Mouse (Mus musculus): ENCODE data around the gene Tubb4b. TPM values are rescaled to one million over a fixed set of nuclear protein-coding genes. Genes with fewer than 3 reads are reported as not detected.
"Not testable (repeated sequence)": the region's sequence is repeated elsewhere in the genome, so short reads cannot be mapped to it uniquely, and the experiment has no call there.

Tubb4b gene
- polyA plus RNA-seq, 1 experiment from 2014 or later = 655 TPM

- peak within 1 kb of the TSS; percentile 84 for H3K27ac ChIP-seq
- no peaks in the 10 kb centered on the region for H3K36me3 ChIP-seq
- peak within 1 kb of the TSS; percentile 73 for H3K4me3 ChIP-seq
- DNase-seq (ENCODE audit: low spot score) = peak; percentile 91
- WGBS = under 1% methylated on average over 39 of the region's 39 CpGs
- H3K9me3 ChIP-seq = no peaks in the 10 kb centered on the region
- H3K4me1 ChIP-seq (replicated peaks) = peaks cover 57% of the 10 kb centered on the region
- peaks cover 26% of the 10 kb centered on the region for H3K27me3 ChIP-seq (ENCODE audit: insufficient read depth, poor library complexity, severe bottlenecking)
These were observed 37.8 kb upstream of the Tubb4b start, which contains the start of gene Tprn for GRCm38 (mm10) chr2:25262291-25262767. TSS of gene Tprn (plus strand) at chr2:25262618.

GRCm38 (mm10) chr2:25261870-25262269 lies 37.4 kb upstream of the Tubb4b start:
- Histone ChIP-seq H3K36me3 (no peaks in the 10 kb centered on the region), H3K9me3 (no peaks in the 10 kb centered on the region), H3K4me1 (replicated peaks) (peaks cover 52% of the 10 kb centered on the region), H3K27me3 (ENCODE audit: insufficient read depth, poor library complexity, severe bottlenecking) (peaks cover 26% of the 10 kb centered on the region), H3K27ac (peak overlapping the region; percentile 84), H3K4me3 (peak overlapping the region; percentile 73)
- 50% methylated on average over 12 of the region's 12 CpGs for WGBS
- no peak for DNase-seq (ENCODE audit: low spot score)

DNA sequence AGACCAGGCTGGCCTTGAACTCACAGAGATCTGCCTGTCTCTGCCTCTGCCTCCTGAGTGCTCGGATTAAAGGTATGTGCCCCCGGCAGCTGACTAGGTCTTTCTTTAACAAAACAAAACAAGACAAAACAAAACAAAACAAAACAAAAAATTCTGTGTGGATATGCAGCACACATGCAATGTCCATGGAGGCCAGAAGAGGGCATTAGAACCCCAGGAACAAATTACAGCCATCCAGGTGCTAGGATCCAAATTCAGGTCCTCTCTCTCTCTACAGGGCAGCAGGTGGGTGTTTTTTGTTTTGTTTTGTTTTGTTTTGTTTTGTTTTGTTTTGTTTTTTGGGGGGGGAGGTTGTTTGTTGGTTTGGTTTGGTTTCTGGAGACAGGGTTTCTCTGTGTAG lies 34.4 kb upstream of the Tubb4b start:
- Histone ChIP-seq H3K27ac (no peak overlapping the region), H3K36me3 (no peaks in the 10 kb centered on the region), H3K27me3 (ENCODE audit: insufficient read depth, poor library complexity, severe bottlenecking) (peaks cover 10% of the 10 kb centered on the region), H3K4me3 (no peak overlapping the region; the same call in 1 of the 2 replicates), H3K9me3 (no peaks in the 10 kb centered on the region), H3K4me1 (replicated peaks) (peaks cover 43% of the 10 kb centered on the region)
- 56% methylated on average over 2 of the region's 2 CpGs for WGBS
- no peak for DNase-seq (ENCODE audit: low spot score)

DNA sequence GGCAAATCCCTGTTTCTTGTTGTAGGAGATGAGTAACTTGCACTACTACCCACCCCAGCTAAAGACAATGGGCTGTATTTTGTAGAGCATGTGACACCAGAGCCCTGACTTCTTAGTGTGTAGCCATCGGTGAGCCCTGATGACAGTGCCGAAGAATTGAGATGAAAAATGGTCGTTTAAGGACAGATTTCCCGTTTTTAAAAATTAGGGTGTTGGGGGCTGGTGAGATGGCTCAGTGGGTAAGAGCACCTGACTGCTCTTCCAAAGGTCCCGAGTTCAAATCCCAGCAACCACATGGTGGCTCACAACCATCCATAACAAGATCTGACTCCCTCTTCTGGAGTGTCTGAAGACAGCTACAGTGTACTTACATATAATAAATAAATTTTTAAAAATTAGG lies 32.7 kb upstream of the Tubb4b start:
- H3K27ac ChIP-seq; H3K9me3 ChIP-seq; H3K4me3 ChIP-seq; DNase-seq (ENCODE audit: low spot score); H3K27me3 ChIP-seq (ENCODE audit: insufficient read depth, poor library complexity, severe bottlenecking): not testable (repeated sequence)
- H3K4me1 ChIP-seq (replicated peaks) = peaks cover 27% of the 10 kb centered on the region
- WGBS = 92% methylated on average over 5 of the region's 5 CpGs
- peaks cover 15% of the 10 kb centered on the region for H3K36me3 ChIP-seq

- 61% methylated on average over 12 of the region's 12 CpGs for WGBS
These were observed 32.1 kb upstream of the Tubb4b start for GRCm38 (mm10) chr2:25256443-25257109.

GRCm38 (mm10) chr2:25255284-25255779 lies 30.8 kb upstream of the Tubb4b start, which contains the start of gene Tmem203:
TSS of gene Tmem203 (plus strand) at chr2:25255439.
- Histone ChIP-seq H3K4me3 (peak within 1 kb of the TSS; percentile 91), H3K27me3 (ENCODE audit: insufficient read depth, poor library complexity, severe bottlenecking) (no peaks in the 10 kb centered on the region), H3K4me1 (replicated peaks) (peaks cover 19% of the 10 kb centered on the region), H3K27ac (peak within 1 kb of the TSS; percentile 94), H3K36me3 (peaks cover 34% of the 10 kb centered on the region), H3K9me3 (no peaks in the 10 kb centered on the region)
- DNase-seq (ENCODE audit: low spot score) = peak; percentile 95
- WGBS = under 1% methylated on average over 39 of the region's 39 CpGs

More at GRCm38 (mm10) chr2:25256443-25257109, 32.1 kb upstream of the Tubb4b start:
- Histone ChIP-seq H3K4me1 (replicated peaks) (peaks cover 20% of the 10 kb centered on the region), H3K36me3 (peaks cover 21% of the 10 kb centered on the region), H3K4me3 (peak overlapping the region; percentile 91)
- H3K27ac ChIP-seq; H3K9me3 ChIP-seq; H3K27me3 ChIP-seq (ENCODE audit: insufficient read depth, poor library complexity, severe bottlenecking): not testable (repeated sequence)
- peak; percentile 18 for DNase-seq (ENCODE audit: low spot score)

GRCm38 (mm10) chr2:25252331-25252730 lies 27.8 kb upstream of the Tubb4b start:
- H3K9me3 ChIP-seq = no peaks in the 10 kb centered on the region
- peaks cover 19% of the 10 kb centered on the region for H3K4me1 ChIP-seq (replicated peaks)
- WGBS = 87% methylated on average over 1 of the region's 1 CpGs
- H3K27ac ChIP-seq = no peak overlapping the region
- H3K27me3 ChIP-seq (ENCODE audit: insufficient read depth, poor library complexity, severe bottlenecking) = no peaks in the 10 kb centered on the region
- H3K4me3 ChIP-seq = no peak overlapping the region
- DNase-seq (ENCODE audit: low spot score) = no peak
- peaks cover 64% of the 10 kb centered on the region for H3K36me3 ChIP-seq

- 88% methylated on average over 10 of the region's 10 CpGs for WGBS
- Histone ChIP-seq H3K36me3 (peaks cover 76% of the 10 kb centered on the region), H3K27me3 (ENCODE audit: insufficient read depth, poor library complexity, severe bottlenecking) (peaks cover 29% of the 10 kb centered on the region), H3K9me3 (no peaks in the 10 kb centered on the region), H3K4me1 (replicated peaks) (peaks cover 26% of the 10 kb centered on the region), H3K27ac (no peak within 1 kb of the TSS), H3K4me3 (no peak within 1 kb of the TSS)
- no peak for DNase-seq (ENCODE audit: low spot score)
These were observed 21.9 kb upstream of the Tubb4b start, which contains the start of gene AL732309.1 for GRCm38 (mm10) chr2:25246183-25247072. TSS of gene AL732309.1 (minus strand) at chr2:25246863.

DNA sequence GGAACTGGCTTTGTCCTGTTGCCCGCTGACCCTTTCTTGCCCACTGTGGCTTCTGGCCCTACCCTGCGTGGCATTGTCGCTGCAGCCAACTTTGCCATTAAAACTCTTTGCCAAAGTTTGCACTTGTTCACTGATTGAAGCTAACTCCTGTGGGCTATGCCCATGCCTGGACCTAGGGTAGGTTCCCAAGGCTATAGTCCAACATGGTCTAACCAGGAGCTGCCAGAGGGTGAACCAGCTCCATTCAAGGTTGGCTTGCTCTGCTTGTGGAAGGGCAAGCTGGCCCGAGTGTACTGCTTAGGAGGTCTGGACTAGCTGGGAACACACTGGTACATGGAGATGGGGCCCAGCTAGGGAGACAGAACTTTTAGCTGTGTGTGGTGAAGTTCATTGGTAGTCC lies 19.6 kb upstream of the Tubb4b start:
- Histone ChIP-seq H3K9me3 (no peaks in the 10 kb centered on the region), H3K4me3 (no peak overlapping the region), H3K27ac (no peak overlapping the region), H3K27me3 (ENCODE audit: insufficient read depth, poor library complexity, severe bottlenecking) (peaks cover 41% of the 10 kb centered on the region), H3K4me1 (replicated peaks) (peaks cover 41% of the 10 kb centered on the region), H3K36me3 (peaks cover 53% of the 10 kb centered on the region)
- no peak for DNase-seq (ENCODE audit: low spot score)
- WGBS = 91% methylated on average over 4 of the region's 4 CpGs

GRCm38 (mm10) chr2:25243342-25243741 lies 18.8 kb upstream of the Tubb4b start:
- no peak overlapping the region for H3K27ac ChIP-seq

DNA sequence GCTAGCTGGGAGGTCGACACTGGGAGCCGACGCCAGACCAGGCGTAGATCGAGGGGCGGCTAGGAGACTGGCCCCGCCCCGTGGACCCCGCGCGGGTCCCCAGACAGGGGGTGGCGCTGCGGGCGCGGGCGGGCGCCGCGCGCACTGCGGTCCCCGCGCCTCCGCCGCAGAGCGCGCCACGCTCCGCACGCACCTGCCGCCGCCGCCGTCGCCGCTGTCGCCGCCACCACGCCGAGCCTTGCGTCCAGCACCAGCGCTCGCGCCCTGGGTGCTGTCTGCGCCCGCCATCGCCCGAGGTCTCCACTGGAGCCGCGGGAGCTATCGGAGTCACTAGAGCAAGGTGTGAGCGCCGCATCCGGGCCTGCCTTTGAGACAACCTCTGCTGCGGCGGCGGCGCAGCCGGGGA lies 17.6 kb upstream of the Tubb4b start, which contains the start of the genes Rnf208 and Cysrt1:
TSS of gene Rnf208 (plus strand) at position 155 of the 406 bp plus-strand sequence.
TSS of gene Cysrt1 (minus strand) at position 352 of the 406 bp plus-strand sequence.
- peaks cover 33% of the 10 kb centered on the region for H3K36me3 ChIP-seq
- H3K27me3 ChIP-seq (ENCODE audit: insufficient read depth, poor library complexity, severe bottlenecking) = peaks cover 46% of the 10 kb centered on the region
- under 1% methylated on average over 59 of the region's 59 CpGs for WGBS
- DNase-seq (ENCODE audit: low spot score) = no peak
- no peaks in the 10 kb centered on the region for H3K9me3 ChIP-seq
- H3K4me3 ChIP-seq = peak within 1 kb of the TSS; percentile 73
- peak within 1 kb of the TSS; percentile 87 for H3K27ac ChIP-seq
- H3K4me1 ChIP-seq (replicated peaks) = peaks cover 41% of the 10 kb centered on the region

More at GRCm38 (mm10) chr2:25243342-25243741, 18.8 kb upstream of the Tubb4b start:
- 85% methylated on average over 8 of the region's 8 CpGs for WGBS
- Histone ChIP-seq H3K4me3 (peak overlapping the region; percentile 73; the same call in 1 of the 2 replicates), H3K9me3 (no peaks in the 10 kb centered on the region), H3K27me3 (ENCODE audit: insufficient read depth, poor library complexity, severe bottlenecking) (peaks cover 46% of the 10 kb centered on the region), H3K4me1 (replicated peaks) (peaks cover 41% of the 10 kb centered on the region), H3K36me3 (peaks cover 45% of the 10 kb centered on the region)
- DNase-seq (ENCODE audit: low spot score) = no peak

DNA sequence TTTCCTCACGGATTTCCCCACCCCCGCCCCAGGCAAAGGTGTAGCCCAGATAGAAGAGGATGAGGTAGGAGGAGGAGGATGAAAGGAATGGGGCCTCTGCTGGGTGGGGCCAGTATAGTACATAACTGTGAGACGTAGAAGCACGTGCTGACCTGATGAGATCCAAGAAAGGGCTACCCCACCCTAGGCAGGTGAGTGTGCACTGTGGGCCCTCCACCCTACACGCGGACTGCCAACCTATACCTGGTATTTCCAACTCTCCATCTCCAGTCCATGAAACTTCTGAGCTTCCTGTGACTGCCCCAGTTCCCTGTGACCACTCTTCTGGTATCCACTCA lies 16.9 kb upstream of the Tubb4b start:
- 19% methylated on average over 6 of the region's 6 CpGs for WGBS
- Histone ChIP-seq H3K36me3 (peaks cover 26% of the 10 kb centered on the region), H3K27ac (peak overlapping the region; percentile 87), H3K27me3 (ENCODE audit: insufficient read depth, poor library complexity, severe bottlenecking) (peaks cover 46% of the 10 kb centered on the region), H3K9me3 (no peaks in the 10 kb centered on the region), H3K4me3 (peak overlapping the region; percentile 73), H3K4me1 (replicated peaks) (peaks cover 43% of the 10 kb centered on the region)
- DNase-seq (ENCODE audit: low spot score) = no peak
